Mouse (Mus musculus): ENCODE measurements around the gene Klhl36.

Gene Klhl36

DNA sequence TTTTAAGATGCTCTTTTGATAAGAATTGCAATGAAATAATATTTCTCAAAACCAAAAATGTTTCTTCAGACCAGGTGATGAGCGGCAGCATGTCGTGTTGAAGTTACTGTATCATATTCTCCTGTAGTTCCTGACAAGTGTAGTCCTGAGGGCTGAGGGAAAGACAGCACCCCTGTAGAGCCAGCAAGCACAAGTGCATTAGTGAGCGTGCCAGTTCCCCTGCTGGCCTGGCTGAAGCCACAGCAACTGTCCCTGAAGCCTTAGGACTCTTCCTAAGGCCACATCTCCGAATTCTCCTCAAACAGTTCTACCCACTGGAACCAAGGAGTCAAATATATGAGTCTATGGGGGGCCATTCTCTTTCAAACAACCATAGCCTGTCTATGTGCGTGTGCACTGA lies 61.2 kb downstream of the Klhl36 start:
- intact Hi-C loops (cut with DNase I) = no loop called here

GRCm38 (mm10) chr8:119925428-119925827 lies 63.4 kb downstream of the Klhl36 start:
- intact Hi-C loops (cut with DNase I) = loop anchor here (5.0 kb wide), 3 partner anchors 38 to 143 kb away; no protein-coding TSS in a partner anchor

DNA sequence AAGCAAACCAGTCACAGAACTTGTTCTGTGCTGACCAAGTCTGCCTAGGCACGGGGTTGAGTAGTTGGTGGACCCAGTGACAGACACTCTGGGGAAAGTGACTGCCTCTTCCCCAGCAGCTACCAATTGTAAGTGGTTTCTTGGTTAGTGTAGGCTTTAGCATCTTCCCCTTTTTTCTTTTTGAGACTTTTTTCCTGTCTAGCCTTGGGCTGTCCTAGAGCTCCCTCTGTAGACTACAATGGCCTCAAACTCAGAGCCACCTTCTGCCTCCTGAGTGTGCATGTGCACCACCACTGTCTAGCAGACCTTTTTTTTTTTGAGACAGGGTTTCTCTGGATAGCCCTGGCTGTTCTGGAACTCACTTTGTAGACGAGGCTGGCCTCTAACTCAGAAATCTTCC lies 64.4 kb downstream of the Klhl36 start:
- intact Hi-C loops (cut with DNase I) = loop anchor here (5.0 kb wide), 3 partner anchors 39 to 144 kb away; no protein-coding TSS in a partner anchor

All from adrenal gland (tissue).